Mouse (Mus musculus) lung, postnatal 4 days (tissue): ENCODE data around the gene Slc29a4.
A peak's percentile ranks its signal among the peaks of the same experiment; 100 is the strongest.

Experiments
- DNase-seq, 2 experiments: peaks; one replicate each; pipeline ENCODE4 v3.0.0; 2021

The Slc29a4 gene

DNA sequence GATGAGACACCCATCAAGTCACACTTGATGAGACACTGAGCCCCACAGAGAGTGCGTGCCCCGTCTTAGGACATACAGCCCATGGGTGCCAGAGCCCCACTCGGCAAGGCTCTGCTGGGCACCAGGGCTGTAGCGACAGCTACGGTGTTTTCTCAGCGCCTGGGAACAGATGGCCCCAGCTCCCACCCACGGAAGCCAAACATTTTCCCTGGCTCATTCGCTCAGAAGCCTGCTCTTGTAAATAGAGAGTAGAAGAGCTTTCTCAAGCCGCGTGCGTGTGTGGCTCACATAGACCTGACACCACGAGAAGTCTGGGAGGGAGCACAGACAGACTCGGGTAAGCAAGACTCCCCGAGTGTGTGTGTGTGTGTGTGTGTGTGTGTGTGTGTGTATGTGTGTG lies at the start of gene Slc29a4:
Gene Slc29a4, plus strand, starts transcription at position 265 of the 400 bp plus-strand sequence.
- no peak for DNase-seq

DNA sequence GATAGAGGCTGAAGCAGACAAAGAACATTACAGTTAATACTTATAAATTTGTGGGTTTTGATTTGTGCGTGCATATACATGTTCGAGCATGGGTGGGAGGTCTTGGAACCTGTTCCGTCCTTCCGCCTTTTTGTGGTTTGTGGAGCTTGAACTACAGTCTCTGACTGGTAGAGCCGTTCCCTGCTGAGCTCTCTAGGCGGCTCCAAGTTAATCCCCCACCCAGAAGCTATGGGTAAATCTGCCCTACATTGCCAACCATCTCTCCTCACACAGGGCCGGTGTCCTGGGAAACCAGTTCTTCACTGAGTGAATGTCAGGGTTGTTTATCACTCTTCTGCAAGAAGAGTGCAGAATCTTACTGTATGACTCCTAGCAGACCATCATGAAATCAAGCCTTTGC lies 44.1 kb upstream of the Slc29a4 start:
- no peak for DNase-seq

DNA sequence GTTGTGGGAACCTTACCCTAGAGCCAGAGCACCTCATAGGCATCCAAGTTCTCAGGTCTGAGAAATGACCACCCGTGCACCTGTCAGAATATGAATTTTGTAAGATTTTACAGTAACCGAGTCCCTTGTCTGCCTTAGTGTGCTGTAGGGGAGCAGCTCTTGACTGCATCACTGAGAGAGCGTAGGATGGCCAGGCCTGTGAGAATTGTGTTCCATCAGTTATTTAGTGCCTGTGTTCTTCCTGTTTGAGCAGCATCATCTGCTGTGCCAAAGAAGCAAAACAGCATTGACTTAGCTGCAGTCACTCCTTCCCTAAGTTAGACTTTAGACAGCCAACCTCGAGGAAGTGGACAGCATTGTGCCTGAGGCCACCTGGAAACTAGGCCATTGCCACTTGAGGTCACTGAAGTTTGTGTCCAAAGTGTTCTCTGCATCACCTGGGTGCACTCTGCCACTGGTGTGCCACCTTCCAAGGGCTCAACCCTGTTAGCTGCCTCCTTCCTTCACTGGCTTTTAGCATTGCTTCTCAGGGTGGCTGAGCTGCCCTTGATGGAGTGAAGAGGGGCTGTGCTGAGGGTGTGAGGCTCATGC lies 42.8 kb upstream of the Slc29a4 start:
- no peak for DNase-seq

DNA sequence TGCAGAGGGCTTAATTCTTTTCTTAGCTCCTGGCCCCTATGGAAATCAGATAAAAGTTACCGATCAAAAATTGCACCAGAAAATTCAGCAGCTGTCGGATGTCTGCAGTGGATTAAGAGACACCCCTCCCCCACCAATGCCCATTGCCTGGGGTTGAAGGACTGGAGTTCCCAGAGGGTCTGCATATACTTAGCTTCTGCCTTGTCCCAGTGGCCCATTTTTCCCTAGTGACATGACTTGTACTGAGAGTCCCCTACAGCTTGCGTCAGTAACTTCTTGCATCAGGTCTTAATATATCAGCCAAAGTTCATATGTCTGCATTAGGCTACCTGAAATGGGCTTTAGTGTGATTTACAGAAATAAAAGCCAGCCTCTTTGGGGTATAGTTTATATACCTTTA lies 41.9 kb upstream of the Slc29a4 start:
- DNase-seq = no peak

DNA sequence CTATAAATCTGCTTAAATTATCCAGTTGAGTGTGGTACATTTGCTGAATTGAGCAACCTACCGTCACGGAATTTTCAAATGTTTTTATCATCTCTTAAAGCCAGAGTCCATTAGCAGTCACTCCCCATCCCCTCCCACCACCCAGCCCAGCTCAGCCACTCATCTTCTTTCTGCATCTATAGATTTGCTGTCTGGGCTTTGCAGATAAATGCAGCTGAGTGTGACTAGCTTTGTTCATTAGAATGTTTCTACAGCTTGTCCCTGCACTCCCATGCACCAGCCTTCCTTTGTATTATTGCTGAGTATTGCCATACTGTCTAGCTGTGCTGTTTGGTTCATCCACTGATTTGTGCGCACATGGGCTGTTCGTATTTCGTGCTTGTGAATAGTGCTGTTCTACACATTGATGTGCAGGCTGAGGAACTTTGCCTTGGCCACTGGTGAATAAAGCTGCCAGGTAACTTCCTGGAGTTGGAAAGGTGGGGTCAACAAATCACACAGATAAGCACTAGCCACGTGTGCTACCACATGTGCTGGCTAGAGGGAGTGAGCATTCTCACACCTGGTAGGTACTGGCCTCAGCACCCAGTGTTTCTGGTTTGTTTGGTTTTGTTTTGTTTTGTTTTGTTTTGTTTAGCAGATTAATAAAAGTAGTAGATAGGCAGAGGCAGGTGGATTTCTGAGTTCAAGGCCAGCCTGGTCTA lies 41.4 kb upstream of the Slc29a4 start:
- no peak for DNase-seq

DNA sequence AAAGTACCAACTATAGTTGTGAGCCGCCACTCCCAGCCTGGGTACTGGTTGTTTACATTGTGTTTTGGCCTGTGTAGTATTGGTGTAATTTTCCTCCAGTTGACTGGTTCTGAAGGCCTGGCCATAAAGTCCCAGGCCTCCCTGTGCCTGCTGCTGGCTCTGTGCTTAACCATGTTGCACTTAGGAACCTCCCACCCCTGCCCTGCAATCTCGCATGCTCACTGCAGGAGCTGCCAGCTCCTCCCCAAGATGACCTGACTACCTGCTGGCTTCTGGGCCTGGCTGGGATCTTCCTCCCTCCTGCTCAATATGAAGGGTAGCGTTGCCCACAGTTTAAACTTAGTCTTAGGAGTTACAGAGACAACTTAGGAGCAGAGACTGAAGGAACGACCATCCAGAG lies 40.0 kb upstream of the Slc29a4 start:
- no peak for DNase-seq

DNA sequence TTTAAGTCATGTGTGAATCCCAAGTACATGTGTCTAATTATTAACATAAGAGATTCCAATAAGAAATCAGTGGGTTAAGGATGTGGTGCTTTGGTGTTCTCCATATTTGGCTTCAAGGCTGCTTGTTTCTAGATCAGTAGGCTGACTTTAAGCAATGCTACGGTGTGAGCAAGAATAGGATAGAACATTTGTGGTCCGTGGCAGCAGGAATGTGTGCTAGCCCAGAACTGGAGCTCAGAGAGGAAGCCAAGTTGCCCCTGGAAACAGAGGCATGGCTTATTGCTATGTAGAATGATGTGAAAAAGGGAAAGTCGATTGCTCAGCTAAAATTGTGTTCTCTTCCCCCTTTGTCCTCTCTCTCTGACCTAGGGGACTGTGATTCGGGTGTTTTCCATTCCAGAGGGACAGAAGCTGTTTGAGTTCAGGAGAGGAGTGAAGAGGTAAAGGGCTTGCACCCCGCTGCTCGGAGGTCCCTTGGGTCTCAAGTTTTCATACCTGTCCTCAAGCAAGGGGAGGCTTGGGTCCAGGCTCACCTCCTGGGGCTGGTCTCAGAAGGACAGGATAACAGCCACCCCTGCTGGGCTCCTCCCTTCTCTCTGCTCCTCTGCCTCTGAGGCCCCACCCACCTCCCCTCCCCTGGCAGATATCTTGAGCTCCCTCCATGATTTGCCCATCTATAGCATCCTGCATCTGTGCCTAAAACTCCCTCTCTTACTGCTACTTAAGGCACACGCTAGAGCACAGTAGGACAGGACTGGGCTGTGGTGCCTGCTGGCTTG lies 31.5 kb upstream of the Slc29a4 start:
- no peak for DNase-seq

DNA sequence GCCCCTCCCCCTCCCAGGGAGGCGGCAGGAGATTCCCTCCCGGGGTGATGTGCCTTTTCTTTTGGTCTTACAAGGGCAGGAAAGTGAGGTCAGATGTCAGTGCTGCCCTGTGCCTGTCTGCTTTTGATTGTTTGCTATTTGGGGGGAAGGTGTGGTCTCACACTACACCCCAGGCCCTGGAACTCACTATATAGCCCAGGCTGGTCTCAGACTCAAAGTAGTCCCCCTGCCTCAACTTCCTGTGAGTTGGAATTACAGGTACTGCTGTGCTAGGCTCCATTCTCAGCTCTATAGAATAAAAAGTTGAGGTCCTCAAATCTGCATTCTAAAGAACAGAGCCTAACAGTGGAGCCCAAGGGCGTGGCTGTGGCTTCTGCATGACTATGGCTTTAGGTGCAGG lies 24.4 kb upstream of the Slc29a4 start:
- no peak for DNase-seq

DNA sequence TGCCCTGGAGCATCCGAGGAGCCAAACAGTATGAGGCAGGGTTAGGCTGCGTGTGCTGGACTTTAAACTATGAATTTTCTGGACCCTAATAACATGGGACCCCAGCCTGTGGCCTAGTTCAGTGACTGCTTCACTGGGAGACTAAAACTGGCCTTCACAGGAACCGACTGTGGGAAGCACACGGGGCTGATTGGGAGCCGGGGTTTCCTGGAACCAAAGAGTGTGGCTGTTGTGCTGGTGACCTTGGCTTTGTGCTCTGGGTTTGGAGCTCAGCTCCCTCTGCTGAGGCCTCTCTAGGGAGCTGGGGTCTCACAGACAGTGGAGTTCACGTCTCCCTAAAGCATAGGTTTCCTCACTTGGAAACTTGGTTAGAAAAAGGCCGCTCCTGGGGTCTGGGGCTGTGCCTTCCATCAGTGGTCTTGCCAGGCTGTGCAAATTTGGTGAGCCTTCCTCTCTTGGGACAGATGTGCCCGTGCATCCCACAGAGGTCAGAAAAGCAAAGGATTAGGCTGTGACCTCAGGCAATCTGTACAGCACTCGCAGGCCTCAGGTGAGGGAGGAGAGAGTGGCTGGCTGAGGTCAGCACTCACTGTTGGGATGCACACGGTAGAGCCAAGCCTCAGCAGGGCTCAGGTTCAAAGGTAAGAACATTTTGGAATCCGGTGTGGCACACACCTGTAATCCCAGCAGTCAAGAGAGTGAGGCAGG lies 23.6 kb upstream of the Slc29a4 start:
- no peak for DNase-seq

DNA sequence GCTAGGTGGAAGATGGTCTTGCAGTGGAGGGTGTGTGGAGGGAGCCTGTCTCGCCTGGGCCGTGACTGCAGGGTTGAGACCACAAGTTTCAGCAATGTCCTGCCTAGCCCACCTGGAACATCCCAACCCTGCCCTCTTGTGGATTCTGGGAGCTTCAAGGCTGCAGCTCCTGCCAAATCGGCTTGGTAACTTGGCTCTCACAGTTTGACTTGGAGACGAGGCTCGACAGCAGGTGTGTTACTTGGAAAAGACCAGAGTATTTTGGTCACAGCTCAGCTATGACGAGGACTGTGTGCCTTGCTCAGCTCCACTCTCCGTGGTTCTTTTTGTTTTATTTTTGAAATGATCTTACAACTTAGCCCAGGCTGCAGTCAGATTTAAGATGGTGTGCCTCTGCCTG lies 22.6 kb upstream of the Slc29a4 start:
- DNase-seq = no peak

DNA sequence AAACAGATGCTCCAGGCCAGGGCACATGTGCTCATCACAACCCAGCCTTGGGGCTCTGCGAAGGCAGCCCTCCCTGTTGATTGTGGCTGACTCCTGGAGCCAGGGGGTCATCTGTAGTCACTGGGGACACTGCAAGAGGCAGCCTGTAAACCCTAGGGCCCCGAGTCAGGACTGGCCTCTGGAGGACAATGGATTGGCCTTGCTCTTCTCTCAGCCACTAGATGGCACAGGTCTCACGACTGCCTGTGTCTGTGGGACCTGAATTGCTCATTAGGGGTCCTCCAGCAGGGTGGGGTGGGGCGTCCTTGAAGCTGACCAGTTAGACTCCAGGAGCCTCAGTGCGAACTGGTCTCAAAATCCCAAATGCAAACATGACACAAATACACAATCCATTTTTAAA lies 19.2 kb upstream of the Slc29a4 start:
- no peak for DNase-seq

DNA sequence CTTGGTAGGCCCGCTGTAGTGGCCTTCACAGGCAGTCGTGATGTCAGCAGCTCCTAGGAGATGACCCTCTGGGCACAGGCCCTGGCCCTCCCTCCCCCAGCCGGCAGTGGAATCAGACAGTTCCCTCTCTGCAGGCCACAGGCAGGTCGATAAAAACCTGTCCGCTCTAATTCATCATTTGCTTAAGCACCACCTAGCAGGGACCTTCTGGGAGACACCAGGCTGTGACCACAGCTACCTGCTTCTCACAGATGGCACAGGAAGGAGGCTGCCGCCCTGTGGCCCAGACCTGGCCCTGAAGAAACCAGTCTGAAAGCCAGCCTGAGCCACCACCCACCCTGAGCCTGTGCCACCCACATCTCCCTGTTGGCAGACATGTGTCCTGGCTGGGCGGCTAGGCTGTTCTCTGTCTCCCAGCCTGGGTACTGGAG lies 14.2 kb upstream of the Slc29a4 start:
- no peak for DNase-seq

DNA sequence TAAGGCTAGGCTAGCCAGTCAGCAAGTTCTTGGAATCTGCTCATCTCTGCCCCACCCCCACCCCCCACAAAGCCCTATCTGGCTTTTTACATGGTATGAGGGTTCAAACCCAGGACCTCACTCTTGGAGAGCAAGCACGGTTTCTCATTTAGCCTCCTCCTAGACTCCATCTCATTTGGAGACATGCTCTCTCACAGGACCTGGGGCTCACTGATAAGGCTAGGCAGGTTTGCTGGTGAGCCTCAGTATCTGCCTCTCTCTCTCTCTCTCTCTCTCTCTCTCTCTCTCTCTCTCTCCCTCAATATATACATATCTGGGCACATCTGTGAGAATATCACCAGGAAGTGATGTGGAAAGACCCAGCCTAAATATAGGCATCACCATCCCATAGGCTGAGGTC lies 13.2 kb upstream of the Slc29a4 start:
- no peak for DNase-seq

DNA sequence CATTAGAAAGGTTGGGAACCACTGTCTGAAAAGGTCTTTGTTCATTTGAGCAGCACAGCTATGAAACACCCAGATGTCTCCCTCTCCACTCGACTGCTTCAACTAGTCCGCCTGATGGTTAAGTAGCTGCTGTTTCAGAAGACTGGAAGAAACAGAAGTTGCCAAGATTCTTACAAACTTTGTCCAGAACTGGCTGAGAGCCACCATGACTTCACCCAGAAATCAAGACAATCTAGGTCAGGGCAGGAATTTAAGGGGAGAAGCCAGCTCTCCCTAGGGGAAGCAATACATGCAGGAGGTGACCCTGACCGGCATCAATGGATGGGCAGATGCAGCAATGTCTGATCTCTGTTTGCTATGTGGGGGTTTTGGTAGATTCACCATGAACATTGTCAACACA lies 10.4 kb upstream of the Slc29a4 start:
- DNase-seq = no peak

DNA sequence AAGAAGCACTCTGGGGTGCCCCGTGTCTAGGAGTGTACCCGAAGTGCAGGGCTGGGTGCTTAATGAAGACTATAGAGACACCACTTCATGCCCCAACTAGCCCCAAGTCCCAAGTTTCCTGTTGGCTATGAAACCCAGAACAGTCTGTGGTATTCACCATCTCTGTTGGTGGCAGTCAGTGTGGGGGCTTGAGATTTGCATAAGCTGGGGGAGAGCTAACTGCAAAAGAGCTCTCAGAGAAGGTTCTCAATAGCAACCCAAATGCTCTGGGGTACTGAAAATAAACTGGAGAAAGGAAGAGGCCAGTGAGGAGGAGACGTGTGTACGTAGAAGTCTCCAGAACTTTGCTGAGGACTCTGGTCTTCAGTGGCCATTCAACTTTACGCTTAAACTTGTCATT lies 9.8 kb upstream of the Slc29a4 start:
- no peak for DNase-seq

DNA sequence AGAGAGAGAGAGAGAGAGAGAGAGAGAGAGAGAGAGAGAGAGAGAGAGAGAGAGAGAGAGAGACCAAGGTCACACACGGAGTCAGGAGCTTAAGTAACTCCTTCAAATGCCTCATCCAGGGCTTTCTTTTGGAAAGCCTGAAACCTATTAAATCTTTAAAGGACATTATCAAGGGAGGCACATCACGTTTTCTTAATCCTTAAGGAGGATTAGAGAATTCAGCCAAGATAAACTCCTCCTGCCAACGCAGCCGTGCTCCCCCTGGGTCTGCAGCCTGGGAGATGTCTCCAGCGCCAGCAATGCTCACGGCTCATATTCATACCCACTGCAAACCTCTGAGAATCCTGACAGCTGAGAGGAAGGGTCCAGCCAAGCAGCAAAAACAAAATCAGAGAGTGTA lies 3.4 kb upstream of the Slc29a4 start:
- no peak for DNase-seq

DNA sequence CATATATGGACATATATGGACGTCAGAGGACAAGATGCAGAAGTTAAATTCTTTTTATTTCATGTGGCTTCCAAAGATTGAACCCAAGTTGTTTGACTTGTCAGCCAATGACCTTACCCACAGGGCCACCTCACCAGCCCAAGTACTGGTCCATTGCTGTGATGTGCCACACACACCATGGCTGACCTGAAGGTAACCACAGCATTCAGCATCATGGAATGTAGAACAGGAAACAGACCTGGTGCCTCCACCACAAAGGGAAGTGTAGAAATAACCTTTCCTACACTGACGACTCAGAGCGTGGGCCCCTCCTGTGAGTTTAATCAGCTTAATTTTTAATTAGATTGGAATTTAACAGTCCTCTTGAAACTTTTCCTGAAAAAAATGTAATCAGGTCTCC lies 2.0 kb upstream of the Slc29a4 start:
- no peak for DNase-seq

DNA sequence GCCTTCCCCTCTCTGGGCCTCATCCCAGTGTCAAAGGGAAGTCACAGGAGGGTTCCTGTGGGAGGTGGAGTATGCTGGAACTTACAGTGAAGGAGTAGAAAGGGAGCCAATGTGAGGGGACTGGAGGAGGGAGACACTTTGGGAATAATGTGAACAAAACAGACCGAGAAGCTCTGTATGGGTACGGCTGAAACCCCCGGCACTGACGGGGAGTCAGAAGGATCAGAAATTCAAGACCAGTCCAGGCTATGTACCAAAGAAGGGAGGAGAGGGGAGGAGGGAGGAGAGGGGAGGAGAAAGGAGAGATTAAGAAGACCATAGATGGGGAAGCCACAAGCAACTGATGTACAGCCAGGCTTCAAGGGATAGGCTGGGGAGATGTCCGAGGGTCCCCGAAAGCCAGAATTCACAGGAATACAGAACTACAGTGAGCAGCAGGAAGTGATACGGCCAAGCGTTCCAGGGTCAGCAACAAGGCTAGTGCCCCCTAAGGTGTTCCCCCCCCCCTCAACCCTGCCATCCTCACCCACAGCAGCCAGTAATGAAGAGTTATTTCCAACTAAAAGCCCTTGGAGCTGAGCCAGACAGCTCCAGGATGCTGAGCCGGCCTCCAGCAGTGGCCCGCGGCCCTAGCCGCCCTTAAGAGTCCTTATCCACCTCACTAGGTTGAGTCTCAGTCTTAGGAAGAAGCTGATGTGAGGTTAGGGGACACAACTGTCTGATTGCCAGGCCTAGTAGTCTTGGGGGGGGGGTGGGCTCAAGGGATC lies 842 bp downstream of the Slc29a4 start:
- no peak for DNase-seq

DNA sequence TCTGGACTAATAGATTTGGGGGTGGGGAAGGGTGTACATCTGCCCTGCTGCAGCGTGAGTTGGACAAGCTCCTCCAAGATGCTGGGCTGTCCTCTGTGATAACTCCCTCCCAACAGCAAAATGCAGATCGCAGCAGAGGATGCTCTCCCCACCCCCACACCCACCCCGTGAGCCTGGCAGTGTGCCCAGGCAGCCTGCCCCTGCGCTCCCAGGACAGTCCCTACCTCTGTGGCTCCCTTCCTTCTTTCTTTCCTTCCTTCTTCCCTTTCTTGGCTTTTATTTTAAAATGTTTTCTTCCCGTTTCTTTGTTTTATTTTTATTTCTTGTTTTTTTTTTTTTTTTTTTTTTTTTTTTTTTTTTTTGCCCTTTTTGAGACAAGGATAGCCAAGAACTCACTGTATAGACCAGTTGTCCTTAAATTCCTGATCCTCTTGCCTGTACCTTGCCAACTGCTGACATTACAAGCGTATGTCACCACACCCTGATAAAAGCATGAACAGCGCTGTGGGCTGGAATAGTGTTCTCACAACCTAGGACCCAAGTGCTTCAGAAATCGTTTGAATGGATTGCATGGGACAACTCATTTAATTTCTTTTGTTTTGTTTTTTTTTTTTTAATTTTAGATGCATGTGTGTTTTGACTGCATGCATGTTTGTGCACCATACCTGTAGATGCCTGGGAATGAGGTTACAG lies 1.6 kb downstream of the Slc29a4 start:
- DNase-seq = no peak

DNA sequence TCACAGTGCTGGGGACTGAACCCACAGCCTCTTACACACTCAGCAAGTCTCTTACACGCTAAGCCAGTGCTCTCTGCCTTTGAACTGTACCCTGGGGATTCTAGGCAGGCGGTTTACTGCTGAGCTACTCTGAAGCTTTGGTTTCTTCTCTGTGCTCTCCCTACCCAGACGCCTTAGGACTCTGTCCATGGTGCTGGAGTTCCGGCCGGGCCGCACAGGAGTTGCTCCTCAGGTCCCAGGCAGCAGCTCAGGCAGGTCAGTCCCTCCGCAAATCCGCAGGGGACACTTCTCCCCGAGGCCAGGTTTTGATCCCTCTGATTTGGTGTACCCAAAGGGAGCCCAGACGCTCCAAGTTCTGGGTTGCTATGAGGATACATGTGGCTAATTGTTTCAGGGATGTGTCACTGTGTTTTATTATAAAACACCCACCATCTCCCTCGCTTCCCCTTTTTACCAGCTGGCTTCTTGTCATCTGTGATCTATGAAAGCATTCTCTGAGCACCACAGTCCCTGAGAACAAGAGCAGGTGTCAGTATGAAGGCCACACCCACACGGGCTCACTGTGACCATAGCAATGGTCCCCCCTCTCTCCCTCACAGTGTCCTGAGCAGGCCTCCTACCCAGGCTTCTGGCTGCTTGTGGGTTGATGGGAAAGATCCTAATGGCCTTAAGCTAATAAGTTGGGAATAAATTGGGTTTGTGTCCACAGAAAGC lies 2.5 kb downstream of the Slc29a4 start:
- DNase-seq = peak in 1 of 2 experiments; percentile 61

DNA sequence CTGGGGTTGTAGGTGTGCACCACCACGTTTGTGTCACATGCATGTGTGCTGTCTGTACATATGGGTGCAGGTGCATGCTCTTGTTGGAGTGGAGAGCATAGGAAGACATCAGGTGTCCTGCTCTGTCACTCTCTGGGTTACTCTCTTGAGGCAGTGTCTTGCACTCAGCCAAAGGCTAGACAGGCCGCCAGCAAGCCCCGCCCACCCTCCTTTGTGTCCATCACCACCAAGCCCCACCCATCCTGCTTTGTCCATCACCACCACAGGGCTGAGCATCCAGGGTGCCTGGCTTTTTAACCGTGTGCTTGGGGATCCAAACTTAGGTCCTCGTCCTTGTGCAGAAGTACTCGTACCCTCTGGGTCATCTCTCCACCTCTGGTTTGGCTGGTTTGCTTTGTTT lies 3.9 kb downstream of the Slc29a4 start:
- no peak for DNase-seq

DNA sequence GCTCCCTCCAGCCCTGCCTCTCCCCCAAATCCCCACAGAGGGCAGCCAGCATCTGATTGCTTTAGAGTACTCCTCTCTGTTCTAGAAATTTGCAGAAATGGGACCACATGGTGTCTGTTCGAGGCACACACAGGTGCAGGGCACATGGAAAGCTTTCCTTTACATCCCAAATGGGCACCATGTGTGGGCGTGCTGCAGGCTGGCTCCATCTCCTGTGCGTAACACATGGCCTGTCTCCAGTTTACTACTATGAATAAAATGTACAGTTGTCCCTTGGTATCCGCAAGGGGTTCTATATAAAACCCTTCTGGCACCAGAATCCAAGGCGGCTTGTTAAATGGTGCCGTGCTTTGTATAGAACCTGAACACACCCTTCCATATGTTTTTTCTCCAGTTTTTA lies 4.6 kb downstream of the Slc29a4 start:
- no peak for DNase-seq
